Mouse (Mus musculus) heart, embryonic 15.5 days (tissue): ENCODE data around the gene Tbata. TPM values are rescaled to one million over a fixed set of nuclear protein-coding genes. Genes with fewer than 3 reads are reported as not detected.

Experiments used
- ATAC-seq: fragments of 200-750 bp; cut with Nextera tagmentation; replicated peaks from 2 replicates; pipeline ENCODE4 v1.8.0; 2017; ENCODE audit warnings: low read depth, moderate TSS enrichment; ENCODE audit not compliant: insufficient number of reproducible peaks, insufficient read depth, low FRiP score
- H3K27ac ChIP-seq: fragments of 300-500 bp; sonication (generic); 2 replicates; pipeline ENCODE4 v1.5.1; 2015; ENCODE audit warnings: mild to moderate bottlenecking, inconsistent platforms
- H3K27me3 ChIP-seq: fragments of 300-500 bp; sonication (generic); 2 replicates; pipeline ENCODE4 v1.6.1; 2015; ENCODE audit warnings: inconsistent platforms
- H3K36me3 ChIP-seq: fragments of 300-500 bp; sonication (generic); 2 replicates; pipeline ENCODE4 v1.6.1; 2015; ENCODE audit warnings: mild to moderate bottlenecking, inconsistent platforms
- H3K4me1 ChIP-seq: fragments of 300-500 bp; sonication (generic); replicated peaks from 2 replicates; pipeline ENCODE4 v1.6.1; 2015; ENCODE audit warnings: inconsistent platforms
- H3K4me2 ChIP-seq: fragments of 300-500 bp; sonication (generic); 2 replicates; pipeline ENCODE4 v1.6.1; 2015; ENCODE audit warnings: inconsistent platforms, mild to moderate bottlenecking, moderate library complexity
- H3K4me3 ChIP-seq: fragments of 300-500 bp; sonication (generic); 2 replicates; pipeline ENCODE4 v1.5.1; 2015; ENCODE audit warnings: mild to moderate bottlenecking, inconsistent platforms
- H3K9ac ChIP-seq: fragments of 300-500 bp; sonication (generic); 2 replicates; pipeline ENCODE4 v1.6.1; 2015; ENCODE audit warnings: mild to moderate bottlenecking, inconsistent platforms
- H3K9me3 ChIP-seq: fragments of 300-500 bp; sonication (generic); replicated peaks from 2 replicates; pipeline ENCODE4 v1.6.1; 2016; ENCODE audit warnings: inconsistent platforms
- WGBS: fragments of 180-500 bp; shearing (Covaris S2); methylation state at CpG from one replicate; pipeline ENCODE4 v1.1.7; 2015; ENCODE audit warnings: mixed read lengths; 5-methylcytosine and 5-hydroxymethylcytosine counted together
- polyA plus RNA-seq: library from polyadenylated mRNA; unstranded; fragments of >200 nt; fragmentation: Nextera tagmentation; extraction: Ambion mirVana; gene quantifications from 2 replicates; pipeline ENCODE4 v1.2.1, GENCODE M21; 2015

Tbata gene
- polyA plus RNA-seq, 1 experiment from 2014 or later = 4.3 TPM

GRCm38 (mm10) chr10:61146807-61147156 lies 25.0 kb upstream of the Tbata start:
- Histone ChIP-seq H3K4me1 (peaks cover 9% of the 10 kb centered on the region), H3K27me3 (no peaks in the 10 kb centered on the region), H3K36me3 (no peaks in the 10 kb centered on the region), H3K27ac (peak overlapping the region; percentile 95), H3K4me3 (peak overlapping the region; percentile 91), H3K9me3 (no peaks in the 10 kb centered on the region), H3K9ac (peak overlapping the region; percentile 92), H3K4me2 (peak overlapping the region; percentile 100)
- WGBS = 2% methylated on average over 13 of the region's 14 CpGs
- peak; percentile 33 for ATAC-seq

- no peaks in the 10 kb centered on the region for H3K36me3 ChIP-seq
- H3K4me3 ChIP-seq = peak within 1 kb of the TSS; percentile 91
- H3K4me2 ChIP-seq = peak within 1 kb of the TSS; percentile 100
- no peaks in the 10 kb centered on the region for H3K27me3 ChIP-seq
- WGBS = under 1% methylated on average over 82 of the region's 82 CpGs
- peak within 1 kb of the TSS; percentile 92 for H3K9ac ChIP-seq
- H3K9me3 ChIP-seq = no peaks in the 10 kb centered on the region
- peak; percentile 88 for ATAC-seq
- peak within 1 kb of the TSS; percentile 95 for H3K27ac ChIP-seq
- H3K4me1 ChIP-seq = peaks cover 9% of the 10 kb centered on the region
These were observed 24.4 kb upstream of the Tbata start, which contains the start of gene Sgpl1 for GRCm38 (mm10) chr10:61147157-61148040. Sgpl1 (minus strand) TSS chr10:61147703.

- 49% methylated on average over 3 of the region's 3 CpGs for WGBS
- Histone ChIP-seq H3K9ac (no peak overlapping the region), H3K4me2 (no peak overlapping the region), H3K27me3 (no peaks in the 10 kb centered on the region), H3K4me3 (no peak overlapping the region), H3K4me1 (peaks cover 9% of the 10 kb centered on the region), H3K27ac (no peak overlapping the region), H3K9me3 (no peaks in the 10 kb centered on the region), H3K36me3 (no peaks in the 10 kb centered on the region)
- ATAC-seq = no peak
These were observed 22.3 kb upstream of the Tbata start for GRCm38 (mm10) chr10:61149476-61149875.

GRCm38 (mm10) chr10:61150616-61151015 lies 21.1 kb upstream of the Tbata start:
- Histone ChIP-seq H3K4me1 (peaks cover 5% of the 10 kb centered on the region), H3K36me3 (no peaks in the 10 kb centered on the region), H3K4me2 (no peak overlapping the region), H3K4me3 (no peak overlapping the region), H3K9me3 (no peaks in the 10 kb centered on the region), H3K27me3 (no peaks in the 10 kb centered on the region), H3K27ac (no peak overlapping the region), H3K9ac (no peak overlapping the region)
- ATAC-seq = no peak
- 28% methylated on average over 6 of the region's 6 CpGs for WGBS

GRCm38 (mm10) chr10:61152131-61152530 lies 19.6 kb upstream of the Tbata start:
- no peaks in the 10 kb centered on the region for H3K27me3 ChIP-seq
- no peaks in the 10 kb centered on the region for H3K36me3 ChIP-seq
- H3K4me1 ChIP-seq = 0 out of 2 replicates have a peak, but pooled peaks cover 3% of the 10 kb centered on the region
- H3K27ac ChIP-seq = no peak overlapping the region
- no peak for ATAC-seq
- H3K9me3 ChIP-seq = no peaks in the 10 kb centered on the region
- H3K4me2 ChIP-seq = no peak overlapping the region
- no peak overlapping the region for H3K9ac ChIP-seq
- no peak overlapping the region for H3K4me3 ChIP-seq

GRCm38 (mm10) chr10:61155611-61156010 lies 16.1 kb upstream of the Tbata start:
- no peaks in the 10 kb centered on the region for H3K27me3 ChIP-seq
- WGBS = 78% methylated on average over 3 of the region's 3 CpGs
- no peaks in the 10 kb centered on the region for H3K9me3 ChIP-seq
- no peak overlapping the region for H3K9ac ChIP-seq
- no peak overlapping the region for H3K27ac ChIP-seq
- no peak overlapping the region for H3K4me3 ChIP-seq
- H3K4me1 ChIP-seq = 0 out of 2 replicates have a peak, but pooled peaks cover under 1% of the 10 kb centered on the region
- H3K4me2 ChIP-seq = no peak overlapping the region
- H3K36me3 ChIP-seq = no peaks in the 10 kb centered on the region
- ATAC-seq = no peak

- no peaks in the 10 kb centered on the region for H3K27me3 ChIP-seq
- H3K9me3 ChIP-seq = no peaks in the 10 kb centered on the region
- no peaks in the 10 kb centered on the region for H3K36me3 ChIP-seq
- 86% methylated on average over 2 of the region's 2 CpGs for WGBS
- no peak for ATAC-seq
- H3K4me3 ChIP-seq = no peak overlapping the region
- no peak overlapping the region for H3K9ac ChIP-seq
- no peak overlapping the region for H3K4me2 ChIP-seq
- H3K4me1 ChIP-seq = no peaks in the 10 kb centered on the region
- H3K27ac ChIP-seq = no peak overlapping the region
These were observed 15.3 kb upstream of the Tbata start for GRCm38 (mm10) chr10:61156453-61156852.

- Histone ChIP-seq H3K4me2 (no peak overlapping the region), H3K4me3 (no peak overlapping the region), H3K9ac (no peak overlapping the region), H3K9me3 (no peaks in the 10 kb centered on the region), H3K27ac (no peak overlapping the region), H3K27me3 (no peaks in the 10 kb centered on the region), H3K36me3 (no peaks in the 10 kb centered on the region), H3K4me1 (no peaks in the 10 kb centered on the region)
- 64% methylated on average over 3 of the region's 3 CpGs for WGBS
- ATAC-seq = no peak
These were observed 13.2 kb upstream of the Tbata start for GRCm38 (mm10) chr10:61158594-61158993.

GRCm38 (mm10) chr10:61160089-61160488 lies 11.7 kb upstream of the Tbata start:
- Histone ChIP-seq H3K36me3 (no peaks in the 10 kb centered on the region), H3K4me2 (no peak overlapping the region), H3K27ac (no peak overlapping the region), H3K9ac (no peak overlapping the region), H3K27me3 (no peaks in the 10 kb centered on the region), H3K4me3 (no peak overlapping the region), H3K4me1 (no peaks in the 10 kb centered on the region), H3K9me3 (no peaks in the 10 kb centered on the region)
- WGBS = 76% methylated on average over 7 of the region's 7 CpGs
- no peak for ATAC-seq

- no peaks in the 10 kb centered on the region for H3K36me3 ChIP-seq
- no peak overlapping the region for H3K9ac ChIP-seq
- no peak overlapping the region for H3K4me2 ChIP-seq
- no peak for ATAC-seq
- no peaks in the 10 kb centered on the region for H3K27me3 ChIP-seq
- H3K4me1 ChIP-seq = no peaks in the 10 kb centered on the region
- H3K27ac ChIP-seq = no peak overlapping the region
- no peak overlapping the region for H3K4me3 ChIP-seq
- no peaks in the 10 kb centered on the region for H3K9me3 ChIP-seq
- WGBS = 73% methylated on average over 4 of the region's 4 CpGs
These were observed 11.1 kb upstream of the Tbata start for GRCm38 (mm10) chr10:61160671-61161070.

- H3K27ac ChIP-seq = no peak overlapping the region
- no peaks in the 10 kb centered on the region for H3K27me3 ChIP-seq
- H3K9me3 ChIP-seq = no peaks in the 10 kb centered on the region
- no peak for ATAC-seq
- H3K4me1 ChIP-seq = no peaks in the 10 kb centered on the region
- H3K36me3 ChIP-seq = no peaks in the 10 kb centered on the region
- no peak overlapping the region for H3K4me2 ChIP-seq
- H3K9ac ChIP-seq = no peak overlapping the region
- WGBS = 69% methylated on average over 3 of the region's 3 CpGs
- no peak overlapping the region for H3K4me3 ChIP-seq
These were observed 9.4 kb upstream of the Tbata start for GRCm38 (mm10) chr10:61162366-61162765.
